Mouse (Mus musculus) heart, embryonic 12.5 days (tissue): ENCODE data around the gene Galnt10. TPM values are rescaled to one million over a fixed set of nuclear protein-coding genes. Genes with fewer than 3 reads are reported as not detected.

ENCODE experiments used
- ATAC-seq: fragments of 200-750 bp; cut with Nextera tagmentation; 2 replicates; pipeline ENCODE4 v1.8.0; 2017; ENCODE audit warnings: moderate TSS enrichment, moderate library complexity; ENCODE audit not compliant: insufficient number of reproducible peaks, low FRiP score
- H3K27ac ChIP-seq: fragments of 300-500 bp; sonication (generic); 2 replicates; pipeline ENCODE4 v1.5.1; 2016; ENCODE audit warnings: mild to moderate bottlenecking, moderate library complexity; ENCODE audit not compliant: poor library complexity, severe bottlenecking
- H3K27me3 ChIP-seq: fragments of 300-500 bp; sonication (generic); replicated peaks from 2 replicates; pipeline ENCODE4 v1.6.1; 2016; ENCODE audit warnings: mild to moderate bottlenecking, moderate library complexity
- H3K36me3 ChIP-seq: fragments of 300-500 bp; sonication (generic); 2 replicates; pipeline ENCODE4 v1.6.1; 2016; ENCODE audit warnings: mild to moderate bottlenecking, moderate library complexity
- H3K4me1 ChIP-seq: fragments of 300-500 bp; sonication (generic); replicated peaks from 2 replicates; pipeline ENCODE4 v1.6.1; 2016; ENCODE audit warnings: mild to moderate bottlenecking
- H3K4me2 ChIP-seq: fragments of 300-500 bp; sonication (generic); 2 replicates; pipeline ENCODE4 v1.6.1; 2016; ENCODE audit warnings: mild to moderate bottlenecking, moderate library complexity
- H3K4me3 ChIP-seq: fragments of 300-500 bp; sonication (generic); 2 replicates; pipeline ENCODE4 v1.5.1; 2016; ENCODE audit warnings: mild to moderate bottlenecking
- H3K9ac ChIP-seq: fragments of 300-500 bp; sonication (generic); 2 replicates; pipeline ENCODE4 v1.6.1; 2016; ENCODE audit warnings: mild to moderate bottlenecking, moderate library complexity
- H3K9me3 ChIP-seq: fragments of 300-500 bp; sonication (generic); replicated peaks from 2 replicates; pipeline ENCODE4 v1.6.1; 2016; ENCODE audit warnings: mild to moderate bottlenecking, moderate library complexity
- WGBS: fragments of 180-500 bp; shearing (Covaris S2); methylation state at CpG from one replicate; pipeline ENCODE4 v1.1.7; 2016; 5-methylcytosine and 5-hydroxymethylcytosine counted together
- polyA plus RNA-seq: library from polyadenylated mRNA; unstranded; fragments of >200 nt; fragmentation: Nextera tagmentation; extraction: Ambion mirVana; gene quantifications from 2 replicates; pipeline ENCODE4 v1.2.1, GENCODE M21; 2016

The Galnt10 gene
- polyA plus RNA-seq, 1 experiment from 2014 or later = 15.9 TPM

GRCm38 (mm10) chr11:57643691-57644090 is 1.6 kb upstream of the Galnt10 start:
- Histone ChIP-seq H3K9ac (no peak overlapping the region), H3K4me2 (peak overlapping the region; percentile 94), H3K4me3 (peak overlapping the region; percentile 71; the same call in 1 of the 2 replicates)

GRCm38 (mm10) chr11:57644245-57645017 is 811 bp upstream of the Galnt10 start:
- Histone ChIP-seq H3K9me3 (no peaks in the 10 kb centered on the region), H3K4me1 (peaks cover 26% of the 10 kb centered on the region), H3K9ac (peak overlapping the region; percentile 87), H3K27me3 (no peaks in the 10 kb centered on the region), H3K36me3 (no peaks in the 10 kb centered on the region), H3K27ac (peak overlapping the region; percentile 76), H3K4me3 (peak overlapping the region; percentile 71), H3K4me2 (peak overlapping the region; percentile 94)
- peak; percentile 39 for ATAC-seq
- WGBS = under 1% methylated on average over 30 of the region's 30 CpGs

More at GRCm38 (mm10) chr11:57643691-57644090, 1.6 kb upstream of the Galnt10 start:
- Histone ChIP-seq H3K27me3 (no peaks in the 10 kb centered on the region), H3K27ac (no peak overlapping the region; the same call in 1 of the 2 replicates), H3K4me1 (peaks cover 26% of the 10 kb centered on the region), H3K9me3 (no peaks in the 10 kb centered on the region), H3K36me3 (no peaks in the 10 kb centered on the region)
- WGBS = 50% methylated on average over 2 of the region's 2 CpGs
- ATAC-seq = no peak

- H3K4me2 ChIP-seq = peak overlapping the region; percentile 94
- 20% methylated on average over 8 of the region's 8 CpGs for WGBS
Observed at GRCm38 (mm10) chr11:57645847-57646246, 605 bp downstream of the Galnt10 start.

GRCm38 (mm10) chr11:57646416-57646815 is 1.2 kb downstream of the Galnt10 start:
- Histone ChIP-seq H3K9me3 (no peaks in the 10 kb centered on the region), H3K27ac (no peak overlapping the region), H3K36me3 (no peaks in the 10 kb centered on the region), H3K4me1 (peaks cover 40% of the 10 kb centered on the region), H3K4me3 (peak overlapping the region; percentile 71), H3K4me2 (peak overlapping the region; percentile 94), H3K27me3 (no peaks in the 10 kb centered on the region), H3K9ac (0 out of 2 replicates have a peak overlapping the region, but pooled peaks have one; percentile 11)
- ATAC-seq = no peak
- 38% methylated on average over 1 of the region's 1 CpGs for WGBS

More at GRCm38 (mm10) chr11:57645847-57646246, 605 bp downstream of the Galnt10 start:
- Histone ChIP-seq H3K27me3 (no peaks in the 10 kb centered on the region), H3K9ac (peak overlapping the region; percentile 87), H3K36me3 (no peaks in the 10 kb centered on the region), H3K27ac (no peak overlapping the region), H3K9me3 (no peaks in the 10 kb centered on the region), H3K4me3 (peak overlapping the region; percentile 71), H3K4me1 (peaks cover 34% of the 10 kb centered on the region)
- no peak for ATAC-seq

GRCm38 (mm10) chr11:57646940-57647339 is 1.7 kb downstream of the Galnt10 start:
- Histone ChIP-seq H3K4me1 (peaks cover 45% of the 10 kb centered on the region), H3K4me3 (peak overlapping the region; percentile 71), H3K27me3 (no peaks in the 10 kb centered on the region), H3K9me3 (no peaks in the 10 kb centered on the region), H3K36me3 (no peaks in the 10 kb centered on the region), H3K27ac (no peak overlapping the region), H3K9ac (0 out of 2 replicates have a peak overlapping the region, but pooled peaks have one; percentile 4), H3K4me2 (peak overlapping the region; percentile 94)
- 90% methylated on average over 8 of the region's 8 CpGs for WGBS
- no peak for ATAC-seq

- H3K9me3 ChIP-seq = no peaks in the 10 kb centered on the region
- H3K4me3 ChIP-seq = peak overlapping the region; percentile 71; the same call in 1 of the 2 replicates
- H3K9ac ChIP-seq = 0 out of 2 replicates have a peak overlapping the region, but pooled peaks have one; percentile 4
- H3K36me3 ChIP-seq = no peaks in the 10 kb centered on the region
- H3K27ac ChIP-seq = no peak overlapping the region
- ATAC-seq = no peak
- 57% methylated on average over 5 of the region's 5 CpGs for WGBS
- H3K4me2 ChIP-seq = peak overlapping the region; percentile 94
- H3K4me1 ChIP-seq = peaks cover 50% of the 10 kb centered on the region
- no peaks in the 10 kb centered on the region for H3K27me3 ChIP-seq
Observed at GRCm38 (mm10) chr11:57647446-57647845, 2.2 kb downstream of the Galnt10 start.

- WGBS = 84% methylated on average over 11 of the region's 11 CpGs
- Histone ChIP-seq H3K4me2 (no peak overlapping the region), H3K4me1 (peaks cover 58% of the 10 kb centered on the region), H3K36me3 (no peaks in the 10 kb centered on the region), H3K9me3 (no peaks in the 10 kb centered on the region), H3K4me3 (no peak overlapping the region), H3K27me3 (no peaks in the 10 kb centered on the region), H3K27ac (no peak overlapping the region), H3K9ac (no peak overlapping the region)
- ATAC-seq = no peak
Observed at GRCm38 (mm10) chr11:57648196-57648800, 3.1 kb downstream of the Galnt10 start.

- no peak overlapping the region for H3K9ac ChIP-seq
- H3K4me2 ChIP-seq = no peak overlapping the region
- H3K9me3 ChIP-seq = no peaks in the 10 kb centered on the region
- ATAC-seq = no peak
- WGBS = 62% methylated on average over 4 of the region's 4 CpGs
- no peak overlapping the region for H3K4me3 ChIP-seq
- H3K27me3 ChIP-seq = no peaks in the 10 kb centered on the region
- H3K27ac ChIP-seq = no peak overlapping the region
- peaks cover 59% of the 10 kb centered on the region for H3K4me1 ChIP-seq
- H3K36me3 ChIP-seq = no peaks in the 10 kb centered on the region
Observed at GRCm38 (mm10) chr11:57649269-57649668, 4.0 kb downstream of the Galnt10 start.

GRCm38 (mm10) chr11:57649671-57650070 is 4.4 kb downstream of the Galnt10 start:
- Histone ChIP-seq H3K9me3 (no peaks in the 10 kb centered on the region), H3K36me3 (no peaks in the 10 kb centered on the region), H3K9ac (no peak overlapping the region), H3K27ac (no peak overlapping the region), H3K4me2 (peak overlapping the region; percentile 46; the same call in 1 of the 2 replicates), H3K4me1 (peaks cover 63% of the 10 kb centered on the region), H3K27me3 (no peaks in the 10 kb centered on the region), H3K4me3 (no peak overlapping the region)
- ATAC-seq = no peak
- 61% methylated on average over 10 of the region's 10 CpGs for WGBS

- Histone ChIP-seq H3K9ac (peak overlapping the region; percentile 49; the same call in 1 of the 2 replicates), H3K27ac (peak overlapping the region; percentile 41)
- ATAC-seq = no peak
Observed at GRCm38 (mm10) chr11:57650867-57651266, 5.6 kb downstream of the Galnt10 start.

GRCm38 (mm10) chr11:57651281-57651810 is 6.1 kb downstream of the Galnt10 start:
- H3K27me3 ChIP-seq = no peaks in the 10 kb centered on the region
- H3K36me3 ChIP-seq = no peaks in the 10 kb centered on the region
- WGBS = 19% methylated on average over 15 of the region's 15 CpGs
- ATAC-seq = peak; percentile 77
- peaks cover 77% of the 10 kb centered on the region for H3K4me1 ChIP-seq
- H3K4me2 ChIP-seq = peak overlapping the region; percentile 46
- no peaks in the 10 kb centered on the region for H3K9me3 ChIP-seq
- H3K9ac ChIP-seq = peak overlapping the region; percentile 49
- peak overlapping the region; percentile 41 for H3K27ac ChIP-seq
- H3K4me3 ChIP-seq = 0 out of 2 replicates have a peak overlapping the region, but pooled peaks have one; percentile 3

More at GRCm38 (mm10) chr11:57650867-57651266, 5.6 kb downstream of the Galnt10 start:
- Histone ChIP-seq H3K4me2 (peak overlapping the region; percentile 46), H3K4me1 (peaks cover 75% of the 10 kb centered on the region), H3K4me3 (no peak overlapping the region), H3K27me3 (no peaks in the 10 kb centered on the region), H3K36me3 (no peaks in the 10 kb centered on the region), H3K9me3 (no peaks in the 10 kb centered on the region)
- WGBS = 69% methylated on average over 2 of the region's 2 CpGs
